Mouse (Mus musculus) megakaryocyte, adult 5-6 weeks (primary cell): ENCODE results near the gene Shb. TPM values are rescaled to one million over a fixed set of nuclear protein-coding genes. Genes with fewer than 3 reads are reported as not detected.

Experiments
- ATAC-seq: 2 replicates; pipeline ENCODE4 v1.8.0; 2016; ENCODE audit warnings: mild to moderate bottlenecking, inconsistent platforms; ENCODE audit not compliant: poor library complexity, severe bottlenecking
- total RNA-seq, 2 experiments: library from RNA; stranded (forward) in 1 of 2; stranded (reverse) in 1 of 2; fragments of 153-499, 151-499 nt in 1 of 2; fragments of 221-1000, 200-1000 nt in 1 of 2; gene quantifications; 2 replicates each; pipeline versions ENCODE4 v1.2.3 to v1.2.4; 2015 to 2017

The Shb gene
- total RNA-seq, 2 experiments from 2014 or later: 1.8 to 3.9 TPM

DNA sequence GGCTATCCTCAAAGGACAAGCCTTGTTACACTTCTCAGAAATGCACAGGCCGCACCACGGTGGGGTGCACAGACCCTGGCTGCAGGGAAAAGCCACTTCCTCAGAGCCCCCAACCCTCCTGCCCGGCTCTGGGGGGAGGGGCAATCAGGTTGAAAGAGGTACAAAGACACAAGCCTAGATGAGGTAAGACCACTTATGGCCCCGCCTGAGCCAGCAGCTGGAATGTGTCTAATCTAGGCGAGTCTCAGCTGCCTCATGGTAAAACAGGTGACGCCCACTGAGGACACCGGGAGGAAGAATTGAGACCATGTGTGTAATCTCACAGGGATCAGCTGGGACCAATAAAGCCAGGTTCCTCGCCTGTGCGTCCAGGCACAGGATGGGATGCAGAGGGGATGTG, 25.2 kb downstream of the Shb start:
- ATAC-seq: no peak

DNA sequence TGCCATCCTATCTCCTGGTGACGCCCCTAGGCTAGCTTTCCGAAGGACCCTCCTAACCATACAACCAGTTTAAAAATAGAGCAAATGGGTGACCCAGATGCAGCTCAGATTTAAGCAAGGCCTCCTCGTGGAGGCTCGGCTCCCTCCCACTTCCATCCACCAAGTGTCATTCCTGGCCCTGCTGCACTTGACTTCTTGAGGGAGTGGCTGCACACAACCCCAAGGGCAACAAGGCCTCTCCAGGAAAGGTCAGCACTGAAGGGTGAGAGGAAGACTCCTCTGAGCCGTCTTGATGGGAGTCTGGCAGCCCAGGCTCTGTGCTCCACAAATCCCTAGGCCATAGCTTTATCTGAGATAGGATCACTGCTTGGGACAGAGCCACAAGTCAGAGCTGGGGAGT, 25.7 kb downstream of the Shb start:
- ATAC-seq: no peak

GRCm38 (mm10) chr4:45505671-45506070, 26.6 kb downstream of the Shb start:
- no peak for ATAC-seq

DNA sequence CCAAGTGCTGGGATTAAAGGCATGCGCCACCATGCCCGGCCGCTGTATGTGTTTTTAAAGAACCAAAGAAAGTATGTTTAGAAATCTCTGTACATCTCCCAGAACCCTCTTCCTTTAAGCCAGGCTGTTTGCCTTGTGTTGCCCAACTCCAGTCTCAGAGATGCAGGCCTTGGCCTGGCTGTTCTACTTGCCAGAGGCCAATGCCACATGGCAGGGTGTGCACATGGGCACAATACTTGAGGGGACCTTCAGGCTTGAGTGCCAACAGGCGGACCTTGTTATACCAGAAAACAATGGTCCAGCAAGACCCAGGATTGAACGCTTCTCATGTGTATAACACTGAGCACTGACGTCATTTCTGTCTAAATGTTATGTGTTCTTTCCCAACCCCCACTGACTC, 27.1 kb downstream of the Shb start:
- ATAC-seq: no peak

GRCm38 (mm10) chr4:45503816-45504215, 28.5 kb downstream of the Shb start:
- no peak for ATAC-seq

DNA sequence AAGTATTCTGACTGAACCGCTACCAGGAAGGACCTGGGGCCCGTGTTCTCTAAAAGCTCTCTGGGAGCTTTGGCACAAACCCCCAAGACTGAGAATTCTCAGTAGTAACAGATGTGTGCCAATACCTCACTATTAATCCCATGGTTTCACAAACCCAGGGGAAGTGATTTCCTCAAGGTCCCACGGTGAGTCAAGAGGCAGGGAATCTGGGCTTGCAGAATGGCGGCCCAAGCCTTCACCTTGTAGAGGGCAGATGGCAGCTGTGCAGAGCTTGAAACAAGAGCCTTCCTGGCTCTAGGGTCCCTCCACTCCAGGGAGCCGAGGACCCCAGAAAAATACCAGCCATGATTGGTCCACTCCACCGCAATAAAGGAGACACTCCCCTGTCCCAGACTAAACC, 28.9 kb downstream of the Shb start:
- no peak for ATAC-seq

GRCm38 (mm10) chr4:45502002-45502401, 30.3 kb downstream of the Shb start:
- no peak for ATAC-seq

DNA sequence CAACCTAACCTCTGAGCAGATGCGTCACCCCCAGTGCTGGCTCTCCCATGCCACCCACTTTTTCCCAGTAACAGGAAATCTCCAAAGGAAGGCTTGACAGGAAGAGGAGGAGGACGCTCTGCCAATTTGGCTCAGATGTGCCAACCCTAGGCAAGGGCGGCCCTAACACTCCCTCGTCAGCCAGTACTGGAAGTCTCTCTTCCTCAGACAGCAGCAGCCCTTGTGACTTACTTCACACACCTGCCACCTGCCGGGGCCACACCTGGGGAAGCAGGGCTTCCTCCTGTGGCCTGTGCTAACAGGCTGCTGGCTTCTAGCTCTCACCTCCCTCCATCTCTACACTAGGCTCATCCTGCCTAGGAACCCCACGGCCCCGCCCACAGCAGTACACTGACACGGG, 31.9 kb downstream of the Shb start:
- no peak for ATAC-seq

DNA sequence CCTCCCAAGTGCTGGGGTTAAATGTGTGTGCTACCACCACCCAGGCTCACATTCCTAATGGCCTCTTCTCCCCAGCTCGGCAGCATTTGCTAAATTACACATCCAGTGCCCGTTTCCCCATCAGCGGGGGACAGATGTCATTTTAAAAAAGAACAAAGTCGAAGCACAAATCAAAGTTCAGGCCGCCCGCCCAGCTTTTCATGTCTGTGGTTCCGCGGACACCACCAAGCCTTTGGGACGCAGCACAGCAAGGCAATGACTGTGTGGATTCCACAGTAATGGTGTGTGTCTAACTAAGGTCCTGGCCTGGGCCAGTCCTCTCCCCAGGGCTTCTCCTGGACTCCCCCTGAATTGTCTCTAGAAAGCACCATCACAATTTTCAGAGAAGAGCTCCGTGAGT, 32.7 kb downstream of the Shb start:
- ATAC-seq: no peak

GRCm38 (mm10) chr4:45499081-45499480, 33.2 kb downstream of the Shb start:
- no peak for ATAC-seq

- no peak for ATAC-seq
Observed at GRCm38 (mm10) chr4:45498345-45498744, 33.9 kb downstream of the Shb start.

DNA sequence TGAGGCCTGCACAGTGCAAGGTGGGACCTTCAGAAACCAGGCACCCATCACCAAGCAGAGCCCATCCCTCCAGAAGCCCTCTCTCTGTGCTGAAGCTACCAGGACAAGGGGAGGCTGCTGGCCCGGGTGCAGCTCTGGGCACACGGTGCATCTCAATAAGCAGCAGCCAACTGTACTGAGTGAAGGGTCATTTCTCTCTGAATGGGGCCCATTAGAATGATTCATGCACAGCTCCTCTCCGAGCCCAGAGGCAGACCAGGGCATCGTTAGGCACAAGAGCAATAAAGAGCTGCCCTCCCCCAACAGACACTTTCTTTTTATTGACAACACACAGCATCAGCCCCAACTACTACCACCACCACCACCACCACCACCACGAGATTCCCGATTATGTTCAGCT, 35.0 kb downstream of the Shb start:
- ATAC-seq: no peak

- ATAC-seq: no peak
Observed at GRCm38 (mm10) chr4:45495531-45496201, 36.6 kb downstream of the Shb start.

DNA sequence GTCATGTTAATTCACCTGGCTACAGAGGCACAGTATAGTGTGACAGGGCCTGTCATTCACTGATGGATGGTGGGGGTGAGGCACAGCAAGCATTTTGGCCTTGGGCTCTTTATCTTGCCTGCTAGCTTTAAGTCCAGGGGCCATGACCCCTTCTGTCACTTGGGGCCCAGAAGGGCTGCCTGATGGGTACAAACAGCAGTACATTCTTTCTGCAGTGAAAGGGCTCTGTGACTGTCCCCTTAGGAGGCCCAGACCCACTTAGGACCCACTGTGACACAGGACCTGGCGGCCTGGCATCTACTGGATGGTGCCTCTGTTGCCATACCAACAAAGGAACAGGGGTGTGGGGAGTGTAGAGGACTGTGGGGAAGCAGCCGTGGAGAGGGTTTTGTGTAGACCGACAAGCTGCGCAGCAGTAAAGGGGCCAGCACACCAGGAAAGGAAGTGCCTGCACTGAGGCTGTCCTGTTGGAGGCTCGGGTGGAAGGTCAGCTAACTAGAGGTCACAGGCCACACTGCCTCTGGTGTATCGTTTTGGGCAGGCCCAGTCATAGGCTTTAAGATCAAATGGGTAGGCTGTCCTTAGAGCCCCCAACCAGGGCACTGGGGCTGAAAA, 38.4 kb downstream of the Shb start:
- ATAC-seq: no peak

- ATAC-seq: no peak
Observed at GRCm38 (mm10) chr4:45493118-45493517, 39.2 kb downstream of the Shb start.

GRCm38 (mm10) chr4:45492681-45493081, 39.6 kb downstream of the Shb start:
- no peak for ATAC-seq

DNA sequence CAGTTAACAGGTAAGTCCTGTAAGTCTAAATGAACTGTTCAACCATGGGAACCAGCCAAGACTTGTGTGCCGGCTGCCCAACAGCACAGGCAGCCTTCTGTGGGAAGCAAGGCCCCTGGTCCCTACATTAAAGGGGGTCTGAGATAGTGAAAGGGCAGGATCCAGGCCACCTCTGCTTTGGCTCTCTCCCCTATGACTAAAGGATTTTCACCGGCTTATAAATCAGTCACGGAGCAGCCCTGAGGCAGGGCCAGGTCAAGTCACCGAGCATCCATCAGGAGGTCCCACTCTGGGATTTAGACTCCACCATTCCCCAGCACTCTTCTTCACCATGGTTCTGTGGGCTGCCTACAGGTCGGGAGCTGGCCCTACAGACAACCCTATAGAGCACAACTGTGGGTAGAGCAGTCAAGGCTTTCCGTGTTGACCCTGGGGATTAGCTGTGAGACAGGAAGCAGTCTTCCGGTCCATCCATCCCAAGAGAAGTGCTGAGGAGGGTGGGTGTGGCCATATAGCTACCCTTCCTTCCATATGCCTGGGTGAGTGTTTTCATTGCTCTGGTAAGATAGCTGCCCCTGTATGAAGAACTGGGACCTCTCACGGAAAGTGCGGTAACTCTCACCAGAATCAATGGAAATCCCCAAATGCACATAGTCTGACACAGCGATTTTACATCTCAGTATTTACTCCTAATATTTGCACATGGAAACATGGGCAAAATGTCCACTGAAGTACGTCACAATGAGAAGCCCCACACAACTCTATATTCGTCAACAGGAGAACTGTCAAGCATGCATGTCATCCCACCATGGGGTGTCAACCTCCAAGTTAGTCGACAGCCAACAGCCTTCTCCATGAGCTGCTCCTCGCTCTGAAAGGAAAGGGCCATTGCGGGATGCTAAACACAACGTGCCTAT, 40.3 kb downstream of the Shb start:
- ATAC-seq: no peak

GRCm38 (mm10) chr4:45491119-45491679, 41.1 kb downstream of the Shb start:
- no peak for ATAC-seq

- no peak for ATAC-seq
Observed at GRCm38 (mm10) chr4:45490036-45490752, 42.1 kb downstream of the Shb start.

- ATAC-seq: peak; percentile 51
Observed at GRCm38 (mm10) chr4:45489141-45490035, 42.9 kb downstream of the Shb start.
